Mouse (Mus musculus): ENCODE results near the gene Gm43518. TPM values are rescaled to one million over a fixed set of nuclear protein-coding genes. Genes with fewer than 3 reads are reported as not detected.

Gene Gm43518
- polyA plus RNA-seq, 1 experiment from 2014 or later: 0.78 TPM

DNA sequence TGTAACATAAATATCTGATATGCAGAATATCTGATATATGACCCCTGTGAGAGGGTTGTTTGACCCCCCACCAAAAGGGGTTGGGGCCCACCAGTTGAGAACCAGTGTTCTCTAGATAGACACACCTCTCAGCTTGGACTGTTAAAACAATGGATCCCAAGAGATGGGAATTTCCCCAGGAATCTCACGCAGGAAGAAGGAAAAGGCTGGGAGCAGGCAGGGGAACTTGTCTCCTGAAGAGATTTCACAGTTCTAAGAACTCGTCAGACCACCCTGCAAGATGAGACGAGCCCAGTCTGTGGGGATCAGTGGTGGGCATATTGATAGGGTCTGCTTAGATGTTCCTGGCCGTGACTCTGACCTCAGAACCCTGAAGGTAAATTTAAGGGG lies 52.8 kb downstream of the Gm43518 start:
- Histone ChIP-seq H3K9me3 (ENCODE audit: control insufficient read depth, low read length) (no peaks in the 10 kb centered on the region), H3K9ac (ENCODE audit: low read length) (no peak overlapping the region), H3K27ac (ENCODE audit: low read depth, low read length) (no peak overlapping the region), H3K27me3 (ENCODE audit: control insufficient read depth, insufficient read depth, low read length) (0 out of 2 replicates have a peak, but pooled peaks cover 3% of the 10 kb centered on the region), H3K4me3 (ENCODE audit: low read depth, low read length) (no peak overlapping the region), H3K36me3 (ENCODE audit: control insufficient read depth, insufficient read depth, low read length) (no peaks in the 10 kb centered on the region), H3K4me1 (ENCODE audit: control insufficient read depth, insufficient read depth, low read length) (no peaks in the 10 kb centered on the region), H3K4me2 (no peak overlapping the region)
- DNase-seq (ENCODE audit: low spot score, missing footprints): no peak
- 68% methylated on average over 4 of the region's 4 CpGs for WGBS
- no peak for ATAC-seq (ENCODE audit: low FRiP score)

GRCm38 (mm10) chr5:123980521-123981249 lies 53.5 kb downstream of the Gm43518 start:
- 0 out of 2 replicates have a peak, but pooled peaks cover 3% of the 10 kb centered on the region for H3K27me3 ChIP-seq (ENCODE audit: control insufficient read depth, insufficient read depth, low read length)
- H3K36me3 ChIP-seq (ENCODE audit: control insufficient read depth, insufficient read depth, low read length): no peaks in the 10 kb centered on the region
- ATAC-seq (ENCODE audit: low FRiP score) (no peak), DNase-seq (ENCODE audit: low spot score, missing footprints) (no peak)
- H3K4me3 ChIP-seq (ENCODE audit: low read depth, low read length): no peak overlapping the region
- no peaks in the 10 kb centered on the region for H3K4me1 ChIP-seq (ENCODE audit: control insufficient read depth, insufficient read depth, low read length)
- no peaks in the 10 kb centered on the region for H3K9me3 ChIP-seq (ENCODE audit: control insufficient read depth, low read length)
- WGBS: 89% methylated on average over 9 of the region's 9 CpGs
- no peak overlapping the region for H3K4me2 ChIP-seq
- H3K9ac ChIP-seq (ENCODE audit: low read length): no peak overlapping the region
- no peak overlapping the region for H3K27ac ChIP-seq (ENCODE audit: low read depth, low read length)

DNA sequence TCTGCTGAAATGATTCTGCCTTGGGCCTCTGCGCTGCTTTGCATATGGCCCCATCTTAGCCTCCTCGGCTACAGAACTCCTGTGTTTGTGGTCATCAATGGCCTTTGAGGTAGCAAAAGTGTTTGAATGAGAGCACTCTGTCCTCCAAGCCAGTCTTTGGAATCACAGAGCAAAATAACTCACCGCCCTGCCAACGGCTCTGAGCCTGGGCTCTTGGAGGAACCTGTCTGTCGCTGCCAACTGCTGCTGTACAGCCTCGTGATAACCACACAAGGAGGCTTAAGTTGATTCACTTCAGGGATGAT lies 54.0 kb downstream of the Gm43518 start:
- Histone ChIP-seq H3K9ac (ENCODE audit: low read length) (no peak overlapping the region), H3K27ac (ENCODE audit: low read depth, low read length) (no peak overlapping the region), H3K4me3 (ENCODE audit: low read depth, low read length) (no peak overlapping the region), H3K36me3 (ENCODE audit: control insufficient read depth, insufficient read depth, low read length) (no peaks in the 10 kb centered on the region), H3K4me2 (no peak overlapping the region), H3K4me1 (ENCODE audit: control insufficient read depth, insufficient read depth, low read length) (no peaks in the 10 kb centered on the region), H3K9me3 (ENCODE audit: control insufficient read depth, low read length) (no peaks in the 10 kb centered on the region), H3K27me3 (ENCODE audit: control insufficient read depth, insufficient read depth, low read length) (no peaks in the 10 kb centered on the region)
- DNase-seq (ENCODE audit: low spot score, missing footprints) (no peak), ATAC-seq (ENCODE audit: low FRiP score) (no peak)
- 92% methylated on average over 6 of the region's 6 CpGs for WGBS

DNA sequence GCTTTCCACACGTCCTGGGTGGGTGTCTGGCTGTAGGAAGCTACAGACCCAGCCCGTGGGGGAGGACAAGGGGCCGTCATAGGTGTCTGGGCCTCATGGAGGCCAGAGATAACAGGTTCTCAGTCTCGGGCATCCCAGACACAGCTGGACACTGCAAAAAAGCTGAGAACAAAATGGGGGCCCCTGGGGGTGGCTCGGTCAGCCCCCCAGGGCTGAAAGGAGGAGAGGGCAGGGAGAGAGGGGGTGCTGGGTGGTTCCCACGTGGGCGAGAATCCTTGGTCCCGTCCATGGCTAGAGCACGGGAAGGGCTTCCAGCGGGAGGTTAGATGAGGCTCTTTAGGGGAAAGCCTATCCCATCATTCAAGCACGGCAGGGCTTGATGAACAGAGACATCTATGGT lies 55.6 kb downstream of the Gm43518 start:
- WGBS: 79% methylated on average over 11 of the region's 11 CpGs
- no peak for DNase-seq (ENCODE audit: low spot score, missing footprints)
- no peak overlapping the region for H3K4me2 ChIP-seq

DNA sequence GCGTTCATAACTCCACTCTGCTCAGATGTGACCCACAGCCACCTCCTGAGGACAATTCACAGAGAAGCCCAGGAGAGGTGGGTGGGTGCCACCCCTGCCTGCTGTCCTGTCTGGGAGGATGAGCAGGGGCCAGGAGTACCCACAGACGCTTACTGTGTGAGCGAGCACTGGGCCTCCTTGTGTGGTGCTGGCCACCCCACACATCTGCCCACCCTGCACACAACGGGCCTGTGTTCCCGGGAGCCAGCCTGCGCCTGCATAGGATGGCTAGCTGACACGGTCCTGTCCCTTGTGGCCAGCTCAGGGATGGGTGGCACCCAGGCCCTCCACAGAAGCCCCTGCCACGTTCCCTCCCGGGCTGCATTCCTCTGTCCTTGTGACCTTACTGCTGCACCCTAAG lies 58.2 kb downstream of the Gm43518 start:
- H3K4me3 ChIP-seq (ENCODE audit: low read depth, low read length): no peak overlapping the region
- DNase-seq (ENCODE audit: low spot score, missing footprints) (no peak), ATAC-seq (ENCODE audit: low FRiP score) (no peak)
- 86% methylated on average over 9 of the region's 9 CpGs for WGBS
- H3K9me3 ChIP-seq (ENCODE audit: control insufficient read depth, low read length): no peaks in the 10 kb centered on the region
- H3K4me1 ChIP-seq (ENCODE audit: control insufficient read depth, insufficient read depth, low read length): peaks cover 10% of the 10 kb centered on the region
- no peak overlapping the region for H3K9ac ChIP-seq (ENCODE audit: low read length)
- no peaks in the 10 kb centered on the region for H3K36me3 ChIP-seq (ENCODE audit: control insufficient read depth, insufficient read depth, low read length)
- no peak overlapping the region for H3K4me2 ChIP-seq
- no peak overlapping the region for H3K27ac ChIP-seq (ENCODE audit: low read depth, low read length)
- H3K27me3 ChIP-seq (ENCODE audit: control insufficient read depth, insufficient read depth, low read length): no peaks in the 10 kb centered on the region

More for the DNA sequence above, 55.6 kb downstream of the Gm43518 start:
- Histone ChIP-seq H3K27ac (ENCODE audit: low read depth, low read length) (no peak overlapping the region), H3K27me3 (ENCODE audit: control insufficient read depth, insufficient read depth, low read length) (no peaks in the 10 kb centered on the region), H3K9me3 (ENCODE audit: control insufficient read depth, low read length) (no peaks in the 10 kb centered on the region), H3K4me1 (ENCODE audit: control insufficient read depth, insufficient read depth, low read length) (no peaks in the 10 kb centered on the region), H3K9ac (ENCODE audit: low read length) (no peak overlapping the region), H3K36me3 (ENCODE audit: control insufficient read depth, insufficient read depth, low read length) (no peaks in the 10 kb centered on the region), H3K4me3 (ENCODE audit: low read depth, low read length) (no peak overlapping the region)
- no peak for ATAC-seq (ENCODE audit: low FRiP score)

- ATAC-seq (ENCODE audit: low FRiP score) (no peak), DNase-seq (ENCODE audit: low spot score, missing footprints) (no peak)
- Histone ChIP-seq H3K4me2 (no peak overlapping the region), H3K4me3 (ENCODE audit: low read depth, low read length) (no peak overlapping the region), H3K9ac (ENCODE audit: low read length) (no peak overlapping the region), H3K36me3 (ENCODE audit: control insufficient read depth, insufficient read depth, low read length) (no peaks in the 10 kb centered on the region), H3K27me3 (ENCODE audit: control insufficient read depth, insufficient read depth, low read length) (no peaks in the 10 kb centered on the region), H3K9me3 (ENCODE audit: control insufficient read depth, low read length) (no peaks in the 10 kb centered on the region), H3K27ac (ENCODE audit: low read depth, low read length) (no peak overlapping the region), H3K4me1 (ENCODE audit: control insufficient read depth, insufficient read depth, low read length) (peaks cover 10% of the 10 kb centered on the region)
- 75% methylated on average over 2 of the region's 2 CpGs for WGBS
Observed at GRCm38 (mm10) chr5:123986925-123987324, 59.7 kb downstream of the Gm43518 start.

DNA sequence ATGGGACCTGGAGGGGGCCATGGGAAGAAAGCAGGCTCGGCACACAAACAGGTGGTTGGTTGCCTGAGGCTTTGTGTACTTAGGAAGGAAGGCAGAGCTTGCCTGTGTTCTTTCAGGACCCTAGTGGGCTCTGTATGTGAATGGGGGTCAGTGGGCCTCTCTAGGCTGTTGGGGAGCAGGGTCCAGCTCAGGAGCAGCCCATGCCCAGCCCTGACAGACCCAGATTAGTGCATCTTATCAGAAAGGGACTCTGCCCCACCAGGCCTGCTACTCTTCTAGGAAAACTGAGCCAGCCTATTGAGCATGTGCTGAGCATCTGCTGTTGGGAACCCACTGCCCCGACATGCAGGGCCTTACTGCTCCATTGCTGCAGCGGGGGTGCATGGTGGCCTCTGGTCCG lies 60.3 kb downstream of the Gm43518 start:
- H3K4me2 ChIP-seq: no peak overlapping the region
- H3K27ac ChIP-seq (ENCODE audit: low read depth, low read length): no peak overlapping the region
- DNase-seq (ENCODE audit: low spot score, missing footprints) (no peak), ATAC-seq (ENCODE audit: low FRiP score) (no peak)
- H3K9me3 ChIP-seq (ENCODE audit: control insufficient read depth, low read length): no peaks in the 10 kb centered on the region
- H3K4me1 ChIP-seq (ENCODE audit: control insufficient read depth, insufficient read depth, low read length): peaks cover 10% of the 10 kb centered on the region
- no peaks in the 10 kb centered on the region for H3K27me3 ChIP-seq (ENCODE audit: control insufficient read depth, insufficient read depth, low read length)
- H3K36me3 ChIP-seq (ENCODE audit: control insufficient read depth, insufficient read depth, low read length): no peaks in the 10 kb centered on the region
- no peak overlapping the region for H3K4me3 ChIP-seq (ENCODE audit: low read depth, low read length)
- H3K9ac ChIP-seq (ENCODE audit: low read length): no peak overlapping the region
- 79% methylated on average over 4 of the region's 4 CpGs for WGBS

Other genes with a start within 250 kb of the Gm43518 start
- 42.8 and 46.8 TPM in 2 replicates for gene Clip1, start 242.8 kb upstream of the Gm43518 start, polyA plus RNA-seq (2014; fragmentation: Nextera tagmentation; extraction: Ambion mirVana)
- 80.8 and 84.7 TPM in 2 replicates for gene Zcchc8, start 206.3 kb upstream of the Gm43518 start, polyA plus RNA-seq (2014; fragmentation: Nextera tagmentation; extraction: Ambion mirVana)
- 168 and 191 TPM in 2 replicates for gene Rsrc2, start 178.0 kb upstream of the Gm43518 start, polyA plus RNA-seq (2014; fragmentation: Nextera tagmentation; extraction: Ambion mirVana)
- gene Kntc1, start 177.7 kb upstream of the Gm43518 start, polyA plus RNA-seq (2014; fragmentation: Nextera tagmentation; extraction: Ambion mirVana): 33.6 and 34.4 TPM in 2 replicates
- not detected in 2 replicates for gene Hcar2, start 61.9 kb upstream of the Gm43518 start, polyA plus RNA-seq (2014; fragmentation: Nextera tagmentation; extraction: Ambion mirVana)
- gene Hcar1, start 47.4 kb upstream of the Gm43518 start, polyA plus RNA-seq (2014; fragmentation: Nextera tagmentation; extraction: Ambion mirVana): 0.28 TPM in 1 of 2 replicates, not detected in the other
- 176 and 179 TPM in 2 replicates for gene Denr, start 20.2 kb upstream of the Gm43518 start, polyA plus RNA-seq (2014; fragmentation: Nextera tagmentation; extraction: Ambion mirVana)
- 4.6 and 5.4 TPM in 2 replicates for gene Ccdc62, start 3.3 kb downstream of the Gm43518 start, polyA plus RNA-seq (2014; fragmentation: Nextera tagmentation; extraction: Ambion mirVana)
- gene Hip1r, start 46.2 kb downstream of the Gm43518 start, polyA plus RNA-seq (2014; fragmentation: Nextera tagmentation; extraction: Ambion mirVana): 4.6 and 5.2 TPM in 2 replicates
- 45.5 and 50.7 TPM in 2 replicates for gene Vps37b, start 104.9 kb downstream of the Gm43518 start, polyA plus RNA-seq (2014; fragmentation: Nextera tagmentation; extraction: Ambion mirVana)
- gene Abcb9, start 168.4 kb downstream of the Gm43518 start, polyA plus RNA-seq (2014; fragmentation: Nextera tagmentation; extraction: Ambion mirVana): 0.62 and 0.71 TPM in 2 replicates
- gene Ogfod2, start 184.9 kb downstream of the Gm43518 start, polyA plus RNA-seq (2014; fragmentation: Nextera tagmentation; extraction: Ambion mirVana): 10.4 and 11.4 TPM in 2 replicates
- 89.3 and 95.5 TPM in 2 replicates for gene Arl6ip4, start 188.7 kb downstream of the Gm43518 start, polyA plus RNA-seq (2014; fragmentation: Nextera tagmentation; extraction: Ambion mirVana)